Mouse (Mus musculus) myocyte (in vitro differentiated cells): ENCODE data around the gene Haghl. TPM values are rescaled to one million over a fixed set of nuclear protein-coding genes. Genes with fewer than 3 reads are reported as not detected.

ENCODE experiments used
- H3K27me3 ChIP-seq: one replicate; pipeline ENCODE4 v1.6.1; 2011; ENCODE audit not compliant: control insufficient read depth, insufficient read depth, insufficient read length
- H3K36me3 ChIP-seq: one replicate; pipeline ENCODE4 v1.6.1; 2011; ENCODE audit not compliant: control insufficient read depth, insufficient read depth
- H3K4me2 ChIP-seq: one replicate; pipeline ENCODE4 v1.6.1; 2011; ENCODE audit warnings: low read depth, control low read depth
- H3K4me3 ChIP-seq: one replicate; pipeline ENCODE4 v1.5.1; 2011; ENCODE audit warnings: mild to moderate bottlenecking, control low read depth, moderate library complexity
- H3K79me2 ChIP-seq: one replicate; pipeline ENCODE4 v1.6.1; 2011; ENCODE audit not compliant: control insufficient read depth, insufficient read depth
- H3ac ChIP-seq: one replicate; pipeline ENCODE4 v1.6.1; 2011; ENCODE audit not compliant: control insufficient read depth, insufficient read length
- CEBPB ChIP-seq: IDR thresholded peaks from 2 replicates; pipeline ENCODE4 v1.6.1; 2011; ENCODE audit warnings: mild to moderate bottlenecking, moderate library complexity; ENCODE audit not compliant: poor library complexity, insufficient read depth, severe bottlenecking
- E2F4 ChIP-seq: IDR thresholded peaks from one replicate; pipeline ENCODE4 v1.6.1; 2011; ENCODE audit warnings: mild to moderate bottlenecking, control low read depth, moderate library complexity; ENCODE audit not compliant: insufficient read depth
- MAX ChIP-seq: IDR thresholded peaks from one replicate; pipeline ENCODE4 v1.6.1; 2011; ENCODE audit warnings: low read depth, mild to moderate bottlenecking, control low read depth
- MYOD1 ChIP-seq, 3 experiments: IDR thresholded peaks; one replicate each; pipeline ENCODE4 v1.6.1; 2011; ENCODE audit warnings: control low read depth in 2 of 3, low read depth in 2 of 3, mild to moderate bottlenecking in 2 of 3, moderate library complexity in 1 of 3; ENCODE audit not compliant: insufficient read length in 2 of 3, control insufficient read depth in 1 of 3
- MYOG ChIP-seq, 3 experiments: IDR thresholded peaks; one replicate each; pipeline ENCODE4 v1.6.1; 2011; ENCODE audit warnings: control low read depth in 2 of 3, low read depth in 2 of 3, mild to moderate bottlenecking in 2 of 3; ENCODE audit not compliant: insufficient read length in 2 of 3, control insufficient read depth in 1 of 3, insufficient read depth in 1 of 3
- POLR2A ChIP-seq: IDR thresholded peaks from one replicate; pipeline ENCODE4 v1.6.1; 2011; ENCODE audit warnings: low read depth, mild to moderate bottlenecking, control low read depth, moderate library complexity; ENCODE audit not compliant: insufficient read length
- POLR2AphosphoS2 ChIP-seq: IDR thresholded peaks from one replicate; pipeline ENCODE4 v1.6.1; 2011; ENCODE audit warnings: low read depth, control low read depth; ENCODE audit not compliant: insufficient read length
- REST ChIP-seq: IDR thresholded peaks from one replicate; pipeline ENCODE4 v1.6.1; 2011; ENCODE audit warnings: mild to moderate bottlenecking, control low read depth, moderate library complexity; ENCODE audit not compliant: insufficient read depth, insufficient read length
- SRF ChIP-seq: IDR thresholded peaks from one replicate; pipeline ENCODE4 v1.6.1; 2011; ENCODE audit warnings: low read depth; ENCODE audit not compliant: control insufficient read depth, insufficient read length
- TCF12 ChIP-seq: IDR thresholded peaks from one replicate; pipeline ENCODE4 v1.6.1; 2011; ENCODE audit warnings: mild to moderate bottlenecking, control low read depth; ENCODE audit not compliant: poor library complexity, insufficient read depth, severe bottlenecking
- TCF3 ChIP-seq: IDR thresholded peaks from one replicate; pipeline ENCODE4 v1.6.1; 2011; ENCODE audit warnings: low read depth, control low read depth; ENCODE audit not compliant: insufficient read length
- USF1 ChIP-seq: IDR thresholded peaks from one replicate; pipeline ENCODE4 v1.6.1; 2011; ENCODE audit warnings: low read depth, mild to moderate bottlenecking, control low read depth, moderate library complexity
- polyA plus RNA-seq: library from polyadenylated mRNA; unstranded; fragments of >200 nt; fragmentation: generic; extraction: Trizol; gene quantifications from one replicate; pipeline ENCODE4 v1.2.1, GENCODE M21; 2012; ENCODE audit warnings: missing spikeins

Haghl gene
- polyA plus RNA-seq, 1 experiment: 29.8 TPM

DNA sequence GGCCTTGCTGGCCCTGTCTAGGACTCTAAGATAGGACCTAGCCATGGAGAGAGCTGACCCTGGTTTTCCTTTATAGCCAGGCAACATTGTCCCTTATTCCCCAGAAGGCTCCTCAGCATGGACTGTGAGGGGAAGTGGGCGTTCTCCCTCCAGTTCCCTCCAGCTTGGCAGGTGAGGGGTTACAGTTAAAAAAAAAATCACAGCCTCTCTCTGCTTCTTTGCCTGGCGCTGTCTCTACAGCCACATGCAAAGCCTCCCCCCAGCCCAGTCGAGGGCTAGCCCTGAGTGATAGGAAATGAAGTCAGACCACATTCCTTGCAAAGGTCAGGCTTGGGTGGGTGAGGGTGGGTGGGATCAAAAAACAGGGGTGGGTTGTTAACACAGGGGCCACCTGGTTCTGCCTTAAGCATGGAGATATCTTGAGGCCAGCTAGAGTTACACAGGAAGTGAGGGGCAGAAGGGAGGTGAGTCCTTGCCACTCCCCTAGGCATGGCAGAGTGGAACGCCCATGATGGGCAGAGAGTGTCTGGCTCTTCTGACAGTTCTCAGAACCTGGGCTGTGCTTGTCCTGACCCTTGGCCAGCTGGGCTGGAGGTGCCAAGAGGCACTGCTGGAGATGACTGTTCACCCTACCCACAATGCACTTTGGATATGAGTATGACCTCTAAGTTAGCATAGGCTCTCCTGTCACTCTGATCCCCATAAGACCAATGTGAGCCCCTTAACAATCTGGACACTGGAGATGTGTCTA is 29.7 kb downstream of the Haghl start:
- no peaks in the 10 kb centered on the region for H3K79me2 ChIP-seq
- H3K27me3 ChIP-seq: no peaks in the 10 kb centered on the region
- no peak overlapping the region for H3K4me3 ChIP-seq
- peak overlapping the region; percentile 68 for H3K4me2 ChIP-seq
- H3ac ChIP-seq: no peak overlapping the region
- peak in 1 of 3 experiments; percentile 66 for TF ChIP-seq MYOD1 (IDR thresholded peaks at IDR 0.05; ENCODE audit: control insufficient read depth in 1 of 3, insufficient read length in 2 of 3, low read depth in 2 of 3)
- no peak for TF ChIP-seq MAX
- TF ChIP-seq MYOG (IDR thresholded peaks at IDR 0.05; ENCODE audit: control insufficient read depth in 1 of 3, insufficient read depth in 1 of 3, insufficient read length in 2 of 3, low read depth in 2 of 3): peak in 1 of 3 experiments; percentile 70
- no peaks in the 10 kb centered on the region for H3K36me3 ChIP-seq

DNA sequence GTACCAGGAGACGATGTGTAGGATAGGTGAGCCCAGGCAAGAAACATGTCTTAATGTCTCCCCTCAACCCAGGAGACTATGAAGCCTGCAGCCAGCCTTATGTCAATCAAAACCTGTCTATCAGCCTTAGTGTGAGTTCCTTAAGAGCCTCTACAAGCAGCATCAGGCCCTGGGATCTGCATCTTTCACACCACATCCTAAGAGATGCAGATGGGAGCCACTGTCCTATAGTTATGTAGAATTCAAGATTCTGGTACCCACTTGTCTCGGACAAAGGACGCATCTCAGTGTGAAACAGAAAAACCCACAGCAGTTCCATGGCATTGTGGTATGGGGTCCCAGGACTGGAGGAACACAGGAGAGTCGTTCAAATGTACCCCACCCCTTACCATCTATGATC is 30.4 kb downstream of the Haghl start:
- Histone ChIP-seq H3ac (no peak overlapping the region), H3K27me3 (no peaks in the 10 kb centered on the region), H3K4me2 (peak overlapping the region; percentile 64), H3K79me2 (no peaks in the 10 kb centered on the region), H3K4me3 (no peak overlapping the region), H3K36me3 (no peaks in the 10 kb centered on the region)
- TF ChIP-seq CEBPB (no peak), TCF3 (no peak), TCF12 (no peak), E2F4 (no peak), MAX (no peak), SRF (no peak), POLR2AphosphoS2 (no peak), MYOG (IDR thresholded peaks at IDR 0.05; ENCODE audit: control insufficient read depth in 1 of 3, insufficient read depth in 1 of 3, insufficient read length in 2 of 3, low read depth in 2 of 3) (no peak), USF1 (no peak)

DNA sequence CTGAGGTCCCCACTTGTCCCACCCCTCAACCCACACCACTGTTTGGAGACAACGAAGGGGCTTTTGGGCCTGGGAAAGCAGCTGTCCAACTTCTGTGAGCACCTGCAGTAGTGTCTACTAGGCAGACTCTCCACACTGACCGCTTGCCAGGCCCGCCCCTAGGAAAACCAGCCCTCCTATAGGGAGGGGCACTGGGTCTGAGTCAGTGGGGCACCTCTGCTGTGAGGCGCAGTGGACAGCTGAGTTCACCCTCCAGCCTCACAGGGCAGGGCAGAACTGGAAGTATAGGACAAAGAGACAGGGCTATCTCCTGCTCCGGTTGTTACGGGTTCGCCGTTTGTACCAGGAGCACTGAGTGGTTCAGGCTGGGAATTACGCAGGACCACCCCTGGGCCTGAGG is 31.2 kb downstream of the Haghl start, which contains the start of gene Msln:
Msln (minus strand) TSS at position 138 of the 400 bp plus-strand sequence.
- H3K79me2 ChIP-seq: no peaks in the 10 kb centered on the region
- H3K36me3 ChIP-seq: no peaks in the 10 kb centered on the region
- H3ac ChIP-seq: no peak within 1 kb of the TSS
- peak within 1 kb of the TSS; percentile 64 for H3K4me2 ChIP-seq
- TF ChIP-seq MAX: no peak
- TF ChIP-seq TCF12: no peak
- TF ChIP-seq REST: no peak
- TF ChIP-seq USF1: no peak
- no peak for TF ChIP-seq SRF
- no peak for TF ChIP-seq E2F4
- TF ChIP-seq TCF3: no peak
- peak; percentile 33 for TF ChIP-seq POLR2AphosphoS2
- TF ChIP-seq MYOG (IDR thresholded peaks at IDR 0.05; ENCODE audit: control insufficient read depth in 1 of 3, insufficient read depth in 1 of 3, insufficient read length in 2 of 3, low read depth in 2 of 3): peak; percentile 34 to 88 (median 37)
- peak; percentile 11 to 88 (median 53) for TF ChIP-seq MYOD1 (IDR thresholded peaks at IDR 0.05; ENCODE audit: control insufficient read depth in 1 of 3, insufficient read length in 2 of 3, low read depth in 2 of 3)
- TF ChIP-seq POLR2A: peak; percentile 74
- no peak for TF ChIP-seq CEBPB
- H3K4me3 ChIP-seq: peak within 1 kb of the TSS; percentile 20
- no peaks in the 10 kb centered on the region for H3K27me3 ChIP-seq

DNA sequence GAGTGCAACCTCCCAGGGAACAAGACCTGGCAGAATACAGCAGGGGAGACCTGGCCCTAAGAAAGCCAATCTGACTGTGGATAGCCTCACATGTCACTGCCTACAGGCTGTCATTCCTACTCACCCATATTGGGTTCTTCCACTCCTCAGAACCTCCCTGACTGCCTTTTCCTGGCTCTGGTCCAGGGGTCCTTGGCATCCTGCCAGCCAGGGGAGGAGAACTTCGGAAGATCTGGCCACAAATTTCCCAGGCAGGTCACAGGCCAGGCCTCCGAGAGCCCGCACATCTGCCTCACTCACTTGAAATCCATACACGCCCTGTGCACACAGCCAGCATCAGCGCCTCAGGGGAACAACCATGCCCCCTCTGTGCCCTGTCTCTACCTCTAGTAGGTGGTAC is 34.0 kb downstream of the Haghl start:
- Histone ChIP-seq H3ac (no peak overlapping the region), H3K79me2 (no peaks in the 10 kb centered on the region), H3K4me3 (peak overlapping the region; percentile 20), H3K36me3 (no peaks in the 10 kb centered on the region), H3K27me3 (no peaks in the 10 kb centered on the region), H3K4me2 (peak overlapping the region; percentile 64)
- TF ChIP-seq MYOG (IDR thresholded peaks at IDR 0.05; ENCODE audit: control insufficient read depth in 1 of 3, insufficient read depth in 1 of 3, insufficient read length in 2 of 3, low read depth in 2 of 3): no peak
- no peak for TF ChIP-seq POLR2AphosphoS2
- no peak for TF ChIP-seq SRF
- no peak for TF ChIP-seq TCF3
- TF ChIP-seq USF1: no peak
- no peak for TF ChIP-seq MYOD1 (IDR thresholded peaks at IDR 0.05; ENCODE audit: control insufficient read depth in 1 of 3, insufficient read length in 2 of 3, low read depth in 2 of 3)
- no peak for TF ChIP-seq REST
- TF ChIP-seq CEBPB: no peak
- no peak for TF ChIP-seq MAX
- TF ChIP-seq TCF12: no peak
- TF ChIP-seq POLR2A: no peak
- TF ChIP-seq E2F4: no peak

DNA sequence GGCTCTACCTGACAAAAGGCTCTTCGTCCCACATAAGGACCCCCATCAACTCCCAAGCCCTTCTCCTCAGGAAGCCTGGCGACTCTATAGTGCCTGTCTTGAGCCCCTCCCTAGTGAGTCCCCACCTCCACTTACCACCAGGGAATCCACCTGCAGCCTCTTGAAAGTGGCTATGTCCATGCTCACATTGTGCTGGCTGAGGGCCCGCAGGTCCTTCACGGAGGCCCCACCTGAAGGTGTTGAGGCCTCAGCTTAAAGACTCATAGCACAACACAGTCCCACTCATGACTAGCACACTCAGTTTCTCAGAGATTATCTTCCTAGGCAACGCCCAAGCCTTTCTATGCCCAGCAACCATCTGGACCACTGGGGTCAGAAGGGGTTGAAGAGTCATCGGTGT is 36.2 kb downstream of the Haghl start:
- H3K36me3 ChIP-seq: no peaks in the 10 kb centered on the region
- no peak overlapping the region for H3K4me2 ChIP-seq
- H3K79me2 ChIP-seq: no peaks in the 10 kb centered on the region
- H3ac ChIP-seq: no peak overlapping the region
- no peaks in the 10 kb centered on the region for H3K27me3 ChIP-seq
- TF ChIP-seq POLR2A (no peak), REST (no peak), POLR2AphosphoS2 (no peak), TCF3 (no peak), MAX (no peak)
- no peak overlapping the region for H3K4me3 ChIP-seq
